In the genomic region with DNA sequence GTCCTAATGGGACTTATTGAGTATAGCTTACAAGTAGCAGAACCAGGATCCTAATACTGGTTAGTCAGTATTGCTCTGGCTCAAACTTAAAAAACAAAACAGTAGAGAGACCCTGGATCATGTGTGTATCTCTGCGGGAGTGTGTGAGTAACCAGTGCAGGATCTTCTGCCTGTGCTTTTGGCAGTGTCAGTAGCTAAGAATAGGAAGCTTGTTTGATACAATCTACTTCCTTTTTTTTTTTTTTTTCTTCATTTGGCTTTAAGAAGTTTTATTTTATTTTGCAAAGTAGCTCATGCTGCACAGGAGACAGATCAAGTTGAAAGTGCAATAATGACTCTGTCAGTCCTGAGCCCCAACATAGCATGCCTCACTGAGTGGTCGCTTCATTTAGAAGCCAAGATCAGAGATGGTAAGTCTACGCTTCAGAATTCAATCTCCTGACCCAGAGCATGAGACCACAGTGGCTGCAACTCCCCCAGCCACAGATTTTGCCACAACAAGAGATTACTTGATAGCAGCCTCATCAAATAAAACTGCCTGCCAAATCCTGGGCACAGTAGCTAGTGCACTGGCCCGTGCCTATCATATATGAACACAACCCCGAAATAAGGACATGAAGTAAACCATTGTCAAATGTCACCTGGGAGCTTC, we compare ENCODE assay signal across 18 mouse cellular contexts.
"Had no signal": no experiment of that assay in that cellular context is flagged by ENCODE, and none has a peak within 500 bp of the region (broad histone marks: within the 10 kb centered on the region; RNA-seq: fewer than 3 reads in every experiment).

No protein-coding gene starts in this region.

- H3K9me3 ChIP-seq: liver, embryonic 13.5 days; midbrain, embryonic 15.5 days; neural tube, embryonic 12.5 days; neural tube, embryonic 15.5 days had no signal

- H3K4me2 ChIP-seq: liver, embryonic 13.5 days; midbrain, embryonic 11.5 days; midbrain, embryonic 15.5 days; neural tube, embryonic 12.5 days; neural tube, embryonic 15.5 days had no signal

- H3K4me1 ChIP-seq: liver, embryonic 13.5 days; midbrain, embryonic 15.5 days; neural tube, embryonic 12.5 days; neural tube, embryonic 15.5 days had no signal

- H3K4me3 ChIP-seq: liver, embryonic 13.5 days; midbrain, embryonic 15.5 days; neural tube, embryonic 12.5 days; neural tube, embryonic 15.5 days had no signal

- H3K27ac ChIP-seq: liver, embryonic 13.5 days; midbrain, embryonic 15.5 days; neural tube, embryonic 12.5 days; neural tube, embryonic 15.5 days; stomach, postnatal 0 days had no signal

- ATAC-seq: intestine, embryonic 16.5 days; midbrain, embryonic 15.5 days had no signal

- DNase-seq: kidney, adult 18-20 months; kidney, postnatal 10 days; layer of hippocampus, adult 9-11 months; liver, embryonic 13.5 days; lung, adult 2 months; lung, postnatal 14 days; lung, postnatal 4 days; right cerebral cortex, adult 18-20 months; right cerebral cortex, postnatal 14 days; thymus, adult 2 months; thymus, postnatal 14 days; thymus, postnatal 4 days had no signal

- H3K9ac ChIP-seq: liver, embryonic 13.5 days; midbrain, embryonic 15.5 days; neural tube, embryonic 12.5 days; neural tube, embryonic 15.5 days had no signal

- H3K36me3 ChIP-seq: liver, embryonic 13.5 days; midbrain, embryonic 15.5 days; neural tube, embryonic 12.5 days; neural tube, embryonic 15.5 days had no signal

- H3K27me3 ChIP-seq: liver, embryonic 13.5 days; midbrain, embryonic 15.5 days; neural tube, embryonic 12.5 days; neural tube, embryonic 15.5 days had no signal
